Mouse (Mus musculus): ENCODE measurements around the gene Disp1.

GRCm38 (mm10) chr1:183180301-183181029 lies 40.9 kb downstream of the Disp1 start:
- TF ChIP-seq CTCF (IDR thresholded peaks at IDR 0.05; ENCODE audit: control insufficient read depth, insufficient read depth, insufficient replicate concordance, low read depth, low read length) (no peak), POLR2A (IDR thresholded peaks at IDR 0.05; ENCODE audit: control insufficient read depth, low read depth, low read length) (no peak)

All from testis, adult 2 months (tissue).